Mouse (Mus musculus) left cerebral cortex, postnatal 36 days (tissue): Measurements from ENCODE around the gene Gm20671. TPM values are rescaled to one million over a fixed set of nuclear protein-coding genes. Genes with fewer than 3 reads are reported as not detected.
"Not testable (repeated sequence)": the region's sequence is repeated elsewhere in the genome, so short reads cannot be mapped to it uniquely, and the experiment has no call there.

Experiments used
- DNase-seq, 2 experiments: peaks; one replicate each; pipeline ENCODE4 v3.0.0; 2021 to 2022; ENCODE audit warnings: low spot score in 2 of 2, mixed read lengths in 1 of 2
- intact Hi-C: fragments of 180-260 bp; cut with DNase I; formaldehyde crosslinking; loops from one replicate; pipeline ENCODE4 v1.15.1; 2025
- total RNA-seq, 2 experiments: library from RNA; stranded (reverse); gene quantifications; 2 replicates each; pipeline ENCODE4 v1.2.3; 2021

Gene Gm20671
- total RNA-seq, 2 experiments from 2014 or later, result not detected

- no peak for DNase-seq
- intact Hi-C loops, result no loop called here
Measured at GRCm38 (mm10) chr5:32815396-32815795, 11.5 kb downstream of the Gm20671 start.

DNA sequence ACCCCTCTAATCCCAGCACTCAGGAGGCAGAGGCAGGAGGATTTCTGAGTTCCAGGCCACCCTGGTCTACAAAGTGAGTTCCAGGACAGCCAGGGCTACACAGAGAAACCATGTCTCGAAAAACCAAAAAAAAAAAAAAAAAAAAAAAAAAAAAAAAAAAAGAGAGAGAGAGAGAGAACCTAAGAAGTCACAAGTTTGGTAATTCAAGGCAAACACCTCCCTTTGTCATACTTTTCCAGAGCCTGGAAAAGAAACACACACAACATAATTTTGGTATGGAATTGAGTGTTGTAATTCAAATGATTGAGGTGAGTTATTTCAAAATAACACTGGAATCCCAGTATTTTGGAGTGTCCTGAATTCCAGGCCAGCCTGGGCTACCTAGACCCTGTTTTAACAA lies 40.5 kb downstream of the Gm20671 start:
- not testable (repeated sequence) for DNase-seq
- intact Hi-C loops, result loop anchor here (5.0 to 10.0 kb wide), 2 partner anchors 66 to 72 kb away; partner anchors contain the start of gene Prr14l

GRCm38 (mm10) chr5:32785313-32785915 lies 41.5 kb downstream of the Gm20671 start, which contains the start of gene Pisd:
Gene Pisd, minus strand, starts transcription at chr5:32785646.
- intact Hi-C loops, result loop anchor here (2.0 to 10.0 kb wide), 3 partner anchors 43 to 71 kb away; partner anchors contain the start of gene Prr14l
- peak; percentile 96 to 99 for DNase-seq

GRCm38 (mm10) chr5:32784726-32785125 lies 42.2 kb downstream of the Gm20671 start:
- DNase-seq, result no peak
- intact Hi-C loops, result loop anchor here (2.0 to 10.0 kb wide), 3 partner anchors 42 to 70 kb away; partner anchors contain the start of gene Prr14l

DNA sequence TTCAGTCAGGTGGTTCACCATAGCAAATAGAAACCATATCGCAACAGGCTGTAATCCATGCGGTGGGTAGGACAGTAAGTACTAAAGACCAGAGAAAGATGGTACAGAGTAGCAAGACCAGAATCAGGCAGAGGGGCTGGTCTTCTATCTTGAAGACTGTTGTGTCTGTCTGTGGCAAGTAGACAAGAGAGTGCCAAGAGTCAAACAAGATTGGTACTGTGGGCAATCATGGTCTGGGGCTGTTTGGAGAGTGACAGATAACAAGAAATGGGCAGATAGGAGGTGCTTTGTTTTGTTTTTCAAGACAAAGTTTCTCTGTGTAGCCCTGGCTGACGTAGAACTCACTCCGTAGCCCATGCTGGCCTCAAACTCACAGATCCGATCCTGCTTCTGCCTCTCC lies 45.3 kb downstream of the Gm20671 start:
- DNase-seq, result no peak
- intact Hi-C loops, result loop anchor here (10.0 kb wide), 1 partner anchor 67 kb away; no protein-coding TSS in a partner anchor

GRCm38 (mm10) chr5:32778168-32778567 lies 48.7 kb downstream of the Gm20671 start:
- intact Hi-C loops, result no loop called here
- DNase-seq, result no peak

- intact Hi-C loops, result no loop called here
- no peak for DNase-seq
Measured at GRCm38 (mm10) chr5:32772361-32772760, 54.5 kb downstream of the Gm20671 start.

DNA sequence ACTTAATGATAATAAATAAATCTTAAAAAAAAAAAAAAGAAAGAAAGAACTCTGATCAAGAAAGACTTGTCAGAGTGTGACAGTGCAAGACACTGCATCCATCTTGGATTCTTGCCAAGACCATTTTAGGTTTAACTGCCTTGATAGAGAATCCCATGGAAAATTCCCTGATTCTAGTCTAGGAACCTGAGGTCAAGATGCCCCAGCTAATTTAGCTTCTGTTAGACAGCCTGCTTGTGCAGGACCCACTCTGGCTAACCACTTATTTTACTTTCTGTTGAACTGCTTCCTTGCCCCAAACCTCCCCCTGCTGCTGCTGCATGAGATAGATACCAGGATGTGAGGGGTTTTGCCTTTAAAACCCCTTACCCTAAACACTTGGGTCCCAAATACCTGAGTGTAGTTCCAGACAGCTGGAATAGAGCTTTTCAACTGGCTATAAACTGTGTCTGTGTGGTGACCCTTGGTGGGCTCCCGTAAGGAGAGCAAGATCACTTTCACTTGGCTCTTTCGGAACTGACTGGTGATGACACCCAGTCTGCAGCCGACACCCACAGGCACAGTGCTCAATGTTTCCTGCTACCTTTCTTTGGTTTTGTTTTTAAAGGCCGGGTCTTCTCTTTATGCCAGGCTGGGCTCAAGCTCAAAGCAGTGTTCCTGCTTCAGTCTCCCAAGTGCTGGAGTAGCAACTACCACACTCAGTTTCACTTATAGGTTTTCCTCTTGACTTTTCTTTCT lies 59.1 kb downstream of the Gm20671 start:
- intact Hi-C loops, result no loop called here

GRCm38 (mm10) chr5:32767004-32767403 lies 59.9 kb downstream of the Gm20671 start:
- intact Hi-C loops, result no loop called here
- no peak for DNase-seq

More for the DNA sequence above, 59.1 kb downstream of the Gm20671 start:
- no peak for DNase-seq

GRCm38 (mm10) chr5:32761566-32762140 lies 65.3 kb downstream of the Gm20671 start:
- intact Hi-C loops, result no loop called here
- DNase-seq, result no peak

- intact Hi-C loops, result no loop called here
- DNase-seq, result no peak
Measured at GRCm38 (mm10) chr5:32760787-32761186, 66.1 kb downstream of the Gm20671 start.

- intact Hi-C loops, DNase-seq: not testable (repeated sequence)
Measured at GRCm38 (mm10) chr5:32760352-32760751, 66.6 kb downstream of the Gm20671 start.

GRCm38 (mm10) chr5:32759662-32760061 lies 67.2 kb downstream of the Gm20671 start:
- no peak for DNase-seq
- intact Hi-C loops, result no loop called here

DNA sequence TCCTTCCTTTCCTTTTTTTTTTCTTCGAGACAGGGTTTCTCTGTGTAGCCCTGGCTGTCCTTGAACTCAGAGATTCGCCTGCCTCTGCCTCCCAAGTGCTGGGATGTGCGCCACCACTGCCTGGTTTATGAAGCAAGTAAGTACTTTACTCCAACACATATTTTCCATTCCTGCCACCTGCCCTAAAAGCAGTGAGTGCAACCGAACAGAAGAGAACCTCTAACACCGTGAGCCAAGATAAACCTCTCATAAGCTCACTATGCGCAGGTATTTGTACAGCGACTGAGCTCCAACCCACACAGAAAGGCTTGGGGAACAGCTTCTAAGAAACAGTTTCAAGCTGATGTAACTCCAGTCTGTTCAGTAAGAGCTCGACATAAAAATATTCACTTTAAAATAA lies 70.8 kb downstream of the Gm20671 start:
- intact Hi-C loops, result no loop called here
- no peak for DNase-seq

DNA sequence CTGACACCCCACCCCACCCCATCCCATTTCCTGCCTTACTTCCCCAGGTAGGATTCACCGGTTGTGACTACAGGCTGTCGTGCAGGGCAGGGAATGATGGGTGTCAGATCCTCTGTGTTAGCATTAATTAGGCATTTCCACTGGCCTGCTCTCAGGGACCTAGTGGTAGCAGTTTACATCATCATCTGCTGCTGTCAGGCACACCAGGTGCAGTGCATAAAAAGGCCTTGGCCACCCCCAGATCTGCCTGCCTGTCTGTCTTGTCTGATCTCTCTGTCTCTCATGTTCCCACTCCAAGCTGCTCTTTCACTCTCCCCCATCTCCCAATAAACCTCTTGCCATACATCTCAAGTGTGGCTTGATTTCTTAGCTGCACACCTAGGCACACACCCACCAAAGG lies 75.2 kb downstream of the Gm20671 start:
- no peak for DNase-seq
- intact Hi-C loops, result no loop called here

DNA sequence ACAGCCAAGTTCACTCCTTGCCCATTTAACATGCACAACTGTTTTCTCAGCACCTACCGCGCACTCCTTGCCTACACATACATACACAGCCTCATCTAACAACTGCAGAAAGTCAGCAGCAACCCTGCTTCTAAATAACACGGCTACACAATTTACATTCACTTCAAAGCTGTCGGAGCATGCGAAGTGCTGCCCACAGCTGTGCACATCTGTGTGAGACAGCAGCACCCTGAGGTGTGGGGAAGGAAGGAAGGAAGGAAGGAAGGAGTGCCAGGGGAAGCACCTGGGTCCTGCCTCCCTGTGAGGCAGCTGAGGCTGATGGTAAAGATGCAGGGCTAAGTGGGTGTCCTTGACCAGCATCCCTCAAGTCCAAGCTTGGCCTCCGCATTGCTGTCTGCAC lies 78.0 kb downstream of the Gm20671 start:
- intact Hi-C loops, result no loop called here
- no peak for DNase-seq

DNA sequence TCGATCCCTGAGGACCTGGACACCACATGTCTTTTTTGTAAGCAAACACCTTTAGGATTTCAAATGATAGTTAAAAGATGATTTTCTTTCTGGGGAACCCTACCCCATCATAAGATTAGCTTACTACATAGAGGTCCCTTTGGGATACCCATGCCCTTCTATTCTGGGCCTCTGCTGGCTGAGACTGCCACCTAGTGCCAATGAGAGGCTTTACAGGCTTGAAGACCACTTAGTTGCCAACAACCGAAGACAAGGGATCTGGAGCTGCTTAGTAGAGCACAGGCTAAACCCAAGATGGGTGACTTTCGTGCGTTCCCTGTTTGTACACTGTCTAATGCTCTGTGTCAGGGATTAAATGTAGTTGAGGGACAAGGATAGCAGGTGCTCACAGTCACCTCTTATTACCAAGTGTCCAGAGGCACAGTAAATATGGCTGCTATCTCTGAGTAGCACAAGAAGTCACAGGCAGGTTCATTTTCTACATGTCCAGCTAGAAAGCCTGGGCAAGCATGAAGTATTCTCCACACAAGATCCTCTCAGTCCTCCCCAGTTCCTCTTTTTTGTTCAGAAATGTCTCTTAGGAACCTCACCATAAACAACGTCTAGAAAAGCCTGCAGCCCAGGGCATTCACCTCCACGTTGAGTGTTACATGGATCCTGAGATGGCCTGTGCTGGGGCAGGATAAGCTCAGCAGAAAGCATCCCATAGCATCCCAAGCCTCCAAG lies 79.1 kb downstream of the Gm20671 start:
- DNase-seq, result peak; percentile 41 to 46
- intact Hi-C loops, result no loop called here

DNA sequence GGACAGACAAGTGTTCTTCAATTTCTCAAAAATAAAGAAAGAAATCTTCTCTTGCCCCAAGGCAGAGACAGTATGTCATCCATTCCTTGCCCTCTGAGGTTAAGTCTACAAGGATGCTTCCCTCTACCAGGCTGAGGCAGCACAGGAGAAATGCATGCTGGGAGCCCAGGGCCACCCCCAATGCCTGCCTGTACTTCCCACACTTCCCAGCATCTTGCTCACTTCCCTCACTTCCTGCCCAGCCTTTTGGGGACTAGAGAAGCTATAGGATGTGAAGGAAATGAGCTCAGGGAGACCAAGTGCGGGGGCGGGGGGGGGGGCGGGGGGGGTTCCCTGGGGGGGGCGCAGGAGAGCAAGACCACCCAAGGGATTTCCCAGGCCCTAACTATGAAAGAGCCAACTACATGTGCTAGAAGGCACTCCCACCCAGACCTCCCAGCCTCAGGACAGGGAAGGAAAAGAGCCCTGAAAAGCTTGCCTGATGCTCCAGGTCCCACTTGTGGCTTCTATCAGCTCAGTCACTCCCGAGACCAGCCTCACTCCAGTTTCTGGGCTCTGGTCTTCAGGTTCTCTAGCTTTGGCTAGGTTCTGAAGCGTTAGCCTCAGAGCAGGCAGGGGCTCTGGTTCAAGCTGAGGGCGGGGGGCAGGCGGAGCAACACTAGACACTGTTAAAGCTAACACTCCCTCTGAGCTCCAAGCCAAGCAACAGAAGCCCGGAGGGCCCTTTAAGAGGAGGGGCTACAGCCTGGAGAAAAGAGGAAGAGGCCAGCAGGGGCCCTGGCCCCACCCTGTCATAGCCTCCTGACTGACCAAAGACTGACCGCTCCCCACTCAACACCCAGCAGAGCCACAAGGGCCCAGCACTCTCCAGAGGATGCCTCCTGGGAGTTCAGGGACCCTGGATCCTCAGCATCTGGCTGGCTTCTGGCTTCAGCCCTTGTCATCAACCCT lies 80.9 kb downstream of the Gm20671 start:
- DNase-seq, result peak; percentile 45 to 62
- intact Hi-C loops, result no loop called here

DNA sequence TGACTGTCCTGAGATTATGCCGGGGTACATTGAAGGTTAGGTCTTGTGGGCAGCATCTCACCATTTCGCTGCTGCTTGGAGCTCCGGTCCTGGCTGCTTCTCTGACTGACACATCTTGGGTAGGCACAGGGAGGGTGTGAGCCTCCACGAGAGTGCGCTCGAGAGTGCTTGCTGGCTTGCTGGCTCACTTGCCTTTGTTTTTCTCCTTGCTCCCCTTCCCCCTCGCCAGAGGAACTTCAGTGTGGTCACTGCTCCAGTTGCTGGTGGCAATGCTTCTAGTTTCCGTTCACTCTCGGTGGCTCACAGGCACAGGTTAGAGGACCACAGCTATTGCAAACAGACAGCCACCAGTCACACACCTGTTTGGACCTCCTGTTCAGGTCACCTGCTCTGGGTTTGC lies 84.8 kb downstream of the Gm20671 start:
- intact Hi-C loops, result loop anchor here (2.0 kb wide), 2 partner anchors 27 to 43 kb away; partner anchors contain the start of gene Pisd
- DNase-seq, result peak; percentile 82
